Mouse (Mus musculus) lung, postnatal 0 days (tissue): ENCODE data around the gene Fam219b.

ENCODE experiments used
- CTCF ChIP-seq: IDR thresholded peaks from 2 replicates; pipeline ENCODE4 v1.5.1; 2016; ENCODE audit warnings: antibody characterized with exemption, mild to moderate bottlenecking
- EP300 ChIP-seq: IDR thresholded peaks from 2 replicates; pipeline ENCODE4 v1.6.1; 2016; ENCODE audit warnings: antibody characterized with exemption, mild to moderate bottlenecking, control low read depth

GRCm38 (mm10) chr9:57549186-57549585 lies 11.9 kb downstream of the Fam219b start:
- TF ChIP-seq CTCF (no peak), EP300 (no peak)
